In genomic region chr14:117813473-117813872, GRCm38 (mm10) we compare ENCODE assay signal across 9 mouse cellular contexts.
DNase-seq lines count a peak whose midpoint lies in the region.
"Had no signal": no experiment of that assay in that cellular context is flagged by ENCODE, and none has a peak within 500 bp of the region (broad histone marks: within the 10 kb centered on the region; RNA-seq: fewer than 3 reads in every experiment).

No protein-coding gene starts in this region.

- DNase-seq in left cerebral cortex, adult 11 months (ENCODE audit: low spot score) = peak; percentile 59
- DNase-seq in left cerebral cortex, postnatal 4 days = no peak
- DNase-seq in frontal cortex, postnatal 10 days (ENCODE audit: low spot score in 2 of 2) = peak; percentile 17 to 43
- peak; percentile 31 to 68 for DNase-seq in left cerebral cortex, adult 18-20 months (ENCODE audit: low spot score in 2 of 2)
- peak; percentile 39 for DNase-seq in right cerebral cortex, postnatal 14 days
- no peak for DNase-seq in adrenal gland, postnatal 25 days
- DNase-seq in ovary, adult 18-20 months (ENCODE audit: low spot score) = no peak
- no peak for DNase-seq in cerebellum, adult 9-11 months
- DNase-seq: cerebellum, adult 11 months had no signal

- intact Hi-C loops in left cerebral cortex, postnatal 4 days (cut with DNase I) = no loop called here

Comparison
In these comparisons a context has a peak if more than half of its experiments do, and no peak if none do; other contexts are left out.
1. DNase-seq: peak in left cerebral cortex, adult 11 months (single experiment), frontal cortex, postnatal 10 days (2 of 2), left cerebral cortex, adult 18-20 months (2 of 2) and right cerebral cortex, postnatal 14 days (single experiment); none in left cerebral cortex, postnatal 4 days (single experiment), adrenal gland, postnatal 25 days (single experiment), ovary, adult 18-20 months (single experiment) and cerebellum, adult 9-11 months (single experiment).